ENCODE assay signal across 19 mouse cellular contexts in genomic region chr2:10397790-10398189, GRCm38 (mm10).
"Had no signal": no experiment of that assay in that cellular context is flagged by ENCODE, and none has a peak within 500 bp of the region (broad histone marks: within the 10 kb centered on the region; RNA-seq: fewer than 3 reads in every experiment).

No protein-coding gene starts in this region.

- H3K27me3 ChIP-seq: liver, embryonic 15.5 days; lung, embryonic 15.5 days; megakaryocyte, embryonic 14.5 days; midbrain, embryonic 13.5 days; midbrain, embryonic 15.5 days; neural tube, embryonic 12.5 days had no signal

- H3K9me3 ChIP-seq: liver, embryonic 15.5 days; lung, embryonic 15.5 days; megakaryocyte, embryonic 14.5 days; midbrain, embryonic 13.5 days; midbrain, embryonic 15.5 days; neural tube, embryonic 12.5 days had no signal

- DNase-seq: liver, postnatal 0 days; lung, adult 2 months; lung, postnatal 14 days; lung, postnatal 36 days; right cerebral cortex, postnatal 14 days; right cerebral cortex, postnatal 4 days; spleen, adult 18-20 months; thymus, adult 18-20 months; thymus, postnatal 14 days; thymus, postnatal 36 days had no signal

- ATAC-seq: liver, postnatal 0 days; lung, postnatal 0 days; midbrain, embryonic 13.5 days; midbrain, embryonic 15.5 days had no signal

- H3K4me3 ChIP-seq: liver, embryonic 15.5 days; lung, embryonic 15.5 days; megakaryocyte, embryonic 14.5 days; midbrain, embryonic 13.5 days; midbrain, embryonic 15.5 days; neural tube, embryonic 12.5 days had no signal

- H3K36me3 ChIP-seq: liver, embryonic 15.5 days; lung, embryonic 15.5 days; midbrain, embryonic 13.5 days; midbrain, embryonic 15.5 days; neural tube, embryonic 12.5 days had no signal

- H3K9ac ChIP-seq: liver, embryonic 15.5 days; liver, postnatal 0 days; lung, embryonic 15.5 days; midbrain, embryonic 13.5 days; midbrain, embryonic 15.5 days; neural tube, embryonic 12.5 days had no signal

- H3K4me1 ChIP-seq: liver, embryonic 15.5 days; lung, embryonic 15.5 days; megakaryocyte, embryonic 14.5 days; midbrain, embryonic 13.5 days; midbrain, embryonic 15.5 days; neural tube, embryonic 12.5 days had no signal

- H3K4me2 ChIP-seq: liver, embryonic 15.5 days; lung, embryonic 15.5 days; midbrain, embryonic 11.5 days; midbrain, embryonic 13.5 days; midbrain, embryonic 15.5 days; neural tube, embryonic 12.5 days had no signal

- H3K27ac ChIP-seq: liver, embryonic 15.5 days; lung, embryonic 15.5 days; macrophage; midbrain, embryonic 13.5 days; midbrain, embryonic 15.5 days; neural tube, embryonic 12.5 days had no signal
